Mouse (Mus musculus) MEL (cell line): ENCODE measurements around the gene Spata32. TPM values are rescaled to one million over a fixed set of nuclear protein-coding genes. Genes with fewer than 3 reads are reported as not detected.

Source experiments
- DNase-seq: peaks from one replicate; pipeline ENCODE4 v3.0.0; 2011; ENCODE audit warnings: low read depth, low spot score
- H3K27ac ChIP-seq: 2 replicates; pipeline ENCODE4 v1.5.1; 2012; ENCODE audit warnings: low read depth, mild to moderate bottlenecking, control low read depth, low read length, moderate library complexity; ENCODE audit not compliant: control insufficient read depth
- H3K27me3 ChIP-seq, 2 experiments: fragments of 150-350 bp in 1 of 2; sonication (generic) in 1 of 2; 2 replicates each; pipeline ENCODE4 v1.6.1; 2012; ENCODE audit warnings: low read length in 2 of 2, mild to moderate bottlenecking in 2 of 2, improper control_type of control experiment in 1 of 2, moderate library complexity in 1 of 2; ENCODE audit not compliant: insufficient read depth in 2 of 2, control insufficient read depth in 1 of 2
- H3K36me3 ChIP-seq, 2 experiments: 2 replicates each; pipeline ENCODE4 v1.6.1; 2012 to 2014; ENCODE audit warnings: low read length in 2 of 2, improper control_type of control experiment in 1 of 2, inconsistent platforms in 1 of 2, mild to moderate bottlenecking in 1 of 2; ENCODE audit not compliant: insufficient read depth in 2 of 2, control insufficient read depth in 1 of 2
- H3K4me1 ChIP-seq, 2 experiments: fragments of 150-350 bp in 1 of 2; sonication (generic) in 1 of 2; 2 replicates each; pipeline ENCODE4 v1.6.1; 2012; ENCODE audit warnings: low read length in 2 of 2, improper control_type of control experiment in 1 of 2, mild to moderate bottlenecking in 1 of 2; ENCODE audit not compliant: insufficient read depth in 2 of 2, control insufficient read depth in 1 of 2
- H3K4me3 ChIP-seq, 2 experiments: fragments of 150-350 bp in 1 of 2; sonication (generic) in 1 of 2; 2 replicates each; pipeline ENCODE4 v1.5.1; 2012; ENCODE audit warnings: low read depth in 2 of 2, low read length in 2 of 2, mild to moderate bottlenecking in 2 of 2, moderate library complexity in 2 of 2, control low read depth in 1 of 2, improper control_type of control experiment in 1 of 2; ENCODE audit not compliant: control insufficient read depth in 1 of 2, insufficient read depth in 1 of 2
- H3K79me2 ChIP-seq: 2 replicates; pipeline ENCODE4 v1.6.1; 2012; ENCODE audit warnings: mild to moderate bottlenecking, low read length, moderate library complexity; ENCODE audit not compliant: control insufficient read depth, poor library complexity, insufficient read depth
- H3K9ac ChIP-seq: 2 replicates; pipeline ENCODE4 v1.6.1; 2012; ENCODE audit warnings: low read depth, mild to moderate bottlenecking, control low read depth, low read length, moderate library complexity; ENCODE audit not compliant: control insufficient read depth, poor library complexity, severe bottlenecking
- H3K9me3 ChIP-seq: fragments of 150-350 bp; sonication (generic); replicated peaks from 2 replicates; pipeline ENCODE4 v1.6.1; 2012; ENCODE audit warnings: mild to moderate bottlenecking, low read length, improper control_type of control experiment, moderate library complexity; ENCODE audit not compliant: insufficient read depth
- CHD1 ChIP-seq: IDR thresholded peaks from 2 replicates; pipeline ENCODE4 v1.6.1; 2012; ENCODE audit warnings: low read depth, mild to moderate bottlenecking, inconsistent platforms, low read length, improper control_type of control experiment
- CHD2 ChIP-seq: IDR thresholded peaks from 2 replicates; pipeline ENCODE4 v1.6.1; 2011; ENCODE audit warnings: low read length, improper control_type of control experiment
- CTCF ChIP-seq, 3 experiments: IDR thresholded peaks in 2 of 3; conservative IDR thresholded peaks in 1 of 3; 2 replicates each; pipeline ENCODE4 v1.5.1; 2011 to 2012; ENCODE audit warnings: low read length in 3 of 3, low read depth in 2 of 3, mild to moderate bottlenecking in 2 of 3, improper control_type of control experiment in 1 of 3, inconsistent platforms in 1 of 3, mixed read lengths in 1 of 3, moderate library complexity in 1 of 3; ENCODE audit not compliant: control insufficient read depth in 1 of 3, insufficient read depth in 1 of 3, poor library complexity in 1 of 3, severe bottlenecking in 1 of 3
- E2F4 ChIP-seq: IDR thresholded peaks from 2 replicates; pipeline ENCODE4 v1.6.1; 2011; ENCODE audit warnings: low read depth, low read length, improper control_type of control experiment, borderline replicate concordance
- ELF1 ChIP-seq: IDR thresholded peaks from 2 replicates; pipeline ENCODE4 v1.6.1; 2014; ENCODE audit warnings: low read depth, mild to moderate bottlenecking, inconsistent platforms, low read length, improper control_type of control experiment, moderate library complexity
- EP300 ChIP-seq, 2 experiments: IDR thresholded peaks; 2 replicates each; pipeline ENCODE4 v1.6.1; 2011; ENCODE audit warnings: improper control_type of control experiment in 2 of 2, low read length in 2 of 2, low read depth in 1 of 2, mild to moderate bottlenecking in 1 of 2
- ETS1 ChIP-seq: IDR thresholded peaks from 2 replicates; pipeline ENCODE4 v1.6.1; 2012; ENCODE audit warnings: low read depth, mild to moderate bottlenecking, inconsistent platforms, low read length, improper control_type of control experiment, moderate library complexity
- GATA1 ChIP-seq: IDR thresholded peaks from 2 replicates; pipeline ENCODE4 v1.6.1; 2011; ENCODE audit warnings: low read depth, low read length, improper control_type of control experiment
- JUND ChIP-seq: IDR thresholded peaks from 2 replicates; pipeline ENCODE4 v1.6.1; 2011; ENCODE audit warnings: low read depth, mild to moderate bottlenecking, improper control_type of control experiment, low read length
- MAFK ChIP-seq: IDR thresholded peaks from 2 replicates; pipeline ENCODE4 v1.6.1; 2011; ENCODE audit warnings: low read depth, mild to moderate bottlenecking, low read length, improper control_type of control experiment, borderline replicate concordance
- MXI1 ChIP-seq: IDR thresholded peaks from 2 replicates; pipeline ENCODE4 v1.6.1; 2011; ENCODE audit warnings: mild to moderate bottlenecking, low read depth, low read length, improper control_type of control experiment
- MYB ChIP-seq: IDR thresholded peaks from 2 replicates; pipeline ENCODE4 v1.6.1; 2011; ENCODE audit warnings: mild to moderate bottlenecking, low read depth, low read length, improper control_type of control experiment
- MYC ChIP-seq: IDR thresholded peaks from 2 replicates; pipeline ENCODE4 v1.6.1; 2011; ENCODE audit warnings: low read depth, mild to moderate bottlenecking, low read length, improper control_type of control experiment, moderate library complexity
- NELFE ChIP-seq: IDR thresholded peaks from 2 replicates; pipeline ENCODE4 v1.6.1; 2011; ENCODE audit warnings: low read depth, low read length, improper control_type of control experiment
- NRF1 ChIP-seq: IDR thresholded peaks from 2 replicates; pipeline ENCODE4 v1.6.1; 2014; ENCODE audit warnings: low read depth, mild to moderate bottlenecking, inconsistent platforms, low read length, improper control_type of control experiment, moderate library complexity; ENCODE audit not compliant: poor library complexity, insufficient read depth, severe bottlenecking
- POLR2A ChIP-seq, 2 experiments: IDR thresholded peaks; 2 replicates each; pipeline ENCODE4 v1.6.1; 2011 to 2012; ENCODE audit warnings: low read length in 2 of 2, mild to moderate bottlenecking in 2 of 2, control low read depth in 1 of 2, improper control_type of control experiment in 1 of 2, low read depth in 1 of 2, moderate library complexity in 1 of 2; ENCODE audit not compliant: control insufficient read depth in 1 of 2, insufficient read depth in 1 of 2, poor library complexity in 1 of 2
- SIN3A ChIP-seq: IDR thresholded peaks from 2 replicates; pipeline ENCODE4 v1.6.1; 2012; ENCODE audit warnings: low read length, improper control_type of control experiment, inconsistent platforms
- TAL1 ChIP-seq: IDR thresholded peaks from 2 replicates; pipeline ENCODE4 v1.6.1; 2012; ENCODE audit warnings: mild to moderate bottlenecking, inconsistent platforms, low read length, moderate library complexity, mixed read lengths
- TBP ChIP-seq: IDR thresholded peaks from 2 replicates; pipeline ENCODE4 v1.8.0; 2011; ENCODE audit warnings: low read depth, low read length, improper control_type of control experiment
- UBTF ChIP-seq: IDR thresholded peaks from 2 replicates; pipeline ENCODE4 v1.6.1; 2012; ENCODE audit warnings: low read depth, mild to moderate bottlenecking, inconsistent platforms, low read length, improper control_type of control experiment, moderate library complexity, borderline replicate concordance; ENCODE audit not compliant: insufficient read depth
- USF1 ChIP-seq: IDR thresholded peaks from 2 replicates; pipeline ENCODE4 v1.6.1; 2014; ENCODE audit warnings: low read depth, mild to moderate bottlenecking, inconsistent platforms, low read length, improper control_type of control experiment, moderate library complexity
- ZMIZ1 ChIP-seq: IDR thresholded peaks from 2 replicates; pipeline ENCODE4 v1.6.1; 2012; ENCODE audit warnings: low read depth, mild to moderate bottlenecking, inconsistent platforms, low read length, improper control_type of control experiment, moderate library complexity
- polyA plus RNA-seq, 2 experiments: library from polyadenylated mRNA; stranded (reverse) in 1 of 2; unstranded in 1 of 2; fragments of >175 nt in 1 of 2; fragments of >200 nt in 1 of 2; gene quantifications; 2 replicates each; pipeline versions ENCODE4 v1.2.1 to v1.2.4; 2012; ENCODE audit warnings: low replicate concordance in 2 of 2, low read depth in 1 of 2; ENCODE audit not compliant: insufficient read length in 2 of 2, insufficient read depth in 1 of 2, missing spikeins in 1 of 2
- total RNA-seq: library from RNA; depleted of rRNA; stranded (reverse); fragments of 300-350 nt; gene quantifications from 2 replicates; pipeline ENCODE4 v1.2.3, GENCODE M21; 2012

The Spata32 gene
- total and polyA plus RNA-seq, 3 experiments, result not detected

DNA sequence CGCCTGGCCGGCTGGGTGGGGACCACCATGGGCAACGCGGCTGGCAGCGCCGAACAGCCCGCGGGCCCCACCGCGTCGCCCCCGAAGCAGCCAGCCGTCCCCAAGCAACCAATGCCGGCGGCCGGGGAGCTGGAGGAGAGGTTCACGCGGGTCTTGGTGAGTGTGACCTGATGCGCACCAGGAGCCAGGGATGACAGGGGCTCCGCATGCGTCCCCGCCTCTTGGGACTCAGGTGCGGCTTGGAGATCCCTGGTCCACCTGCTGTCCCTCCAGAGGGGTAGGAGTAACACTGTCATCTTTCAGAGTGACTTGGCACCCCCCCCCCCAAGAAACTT is 47.0 kb downstream of the Spata32 start:
- Histone ChIP-seq H3K4me3 (peak overlapping the region; percentile 45 to 50; a peak in 3 of 4 replicates), H3K27me3 (peaks cover 3 to 12% of the 10 kb centered on the region in 2 experiments; a peak in 3 of 4 replicates), H3K27ac (no peak overlapping the region), H3K9me3 (no peaks in the 10 kb centered on the region), H3K36me3 (peaks cover 0 to 16% of the 10 kb centered on the region in 2 experiments; a peak in 2 of 4 replicates), H3K9ac (peak overlapping the region; percentile 59)
- TF ChIP-seq CHD1 (no peak), SIN3A (no peak), UBTF (no peak), TBP (no peak), ZMIZ1 (no peak), JUND (no peak), E2F4 (no peak), MYB (no peak), NRF1 (no peak), ELF1 (no peak), MYC (no peak), CTCF (IDR thresholded peaks at IDR 0.05 in 2 of 3, conservative IDR thresholded peaks at IDR 0.05 in 1 of 3; ENCODE audit: control insufficient read depth in 1 of 3, insufficient read depth in 1 of 3, low read depth in 2 of 3, low read length in 3 of 3, poor library complexity in 1 of 3, severe bottlenecking in 1 of 3) (no peak), MXI1 (no peak), MAFK (no peak), EP300 (IDR thresholded peaks at IDR 0.05; ENCODE audit: low read depth in 1 of 2, low read length in 2 of 2) (no peak), ETS1 (no peak), CHD2 (no peak), USF1 (no peak), TAL1 (no peak), POLR2A (IDR thresholded peaks at IDR 0.05; ENCODE audit: control insufficient read depth in 1 of 2, insufficient read depth in 1 of 2, low read depth in 1 of 2, low read length in 2 of 2, poor library complexity in 1 of 2) (no peak)
- TF ChIP-seq, all 39 proteins: peak for 0
- peaks cover 7 to 27% of the 10 kb centered on the region in 2 experiments; a peak in 3 of 4 replicates for H3K4me1 ChIP-seq
- H3K79me2 ChIP-seq, result no peaks in the 10 kb centered on the region; the same call in 1 of the 2 replicates
- DNase-seq, result no peak

DNA sequence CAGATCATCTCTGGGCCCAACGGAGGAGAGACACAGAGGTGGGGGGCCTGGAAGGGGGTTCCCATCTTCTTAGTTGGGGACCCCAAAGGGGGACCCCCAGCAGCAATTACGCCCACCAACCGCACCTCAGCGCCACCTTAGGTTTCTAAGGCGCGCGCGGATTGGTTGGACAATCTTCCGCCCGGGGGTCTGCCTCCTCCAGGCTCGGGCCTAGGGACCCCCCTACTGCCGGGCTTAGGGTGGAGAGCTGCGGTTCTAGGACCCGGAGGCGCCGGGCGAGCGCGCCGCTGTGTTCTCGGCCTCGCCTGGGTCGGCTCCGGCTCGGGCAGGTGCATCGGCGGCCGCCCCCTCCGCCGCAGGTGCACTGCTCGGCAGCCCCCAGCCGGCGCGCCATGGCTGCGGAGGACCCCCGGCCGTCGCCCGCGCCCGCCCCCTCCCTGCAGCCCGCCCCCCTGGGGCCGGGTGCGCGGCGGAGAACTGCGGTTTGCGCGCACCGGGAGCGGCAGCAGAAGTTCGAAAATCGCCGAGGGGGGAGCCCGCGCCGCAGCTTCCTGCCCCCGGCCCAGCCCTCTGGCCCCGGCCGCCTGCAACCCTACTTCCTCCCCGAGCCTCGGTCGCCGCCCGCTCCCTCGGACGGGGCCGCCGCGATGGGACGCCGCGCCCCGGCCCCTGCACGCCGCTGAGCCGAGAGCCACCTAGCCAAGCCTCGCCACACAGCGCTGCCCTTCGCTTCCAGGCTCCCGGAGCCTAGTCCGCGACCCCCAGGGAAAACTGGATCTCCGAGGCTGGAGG is 47.5 kb downstream of the Spata32 start, which contains the start of gene Fmnl1:
Gene Fmnl1, plus strand, starts transcription at position 614 of the 792 bp plus-strand sequence.
- no peak for DNase-seq
- Histone ChIP-seq H3K36me3 (peaks cover 0 to 14% of the 10 kb centered on the region in 2 experiments; a peak in 2 of 4 replicates), H3K9ac (peak within 1 kb of the TSS; percentile 59), H3K79me2 (no peaks in the 10 kb centered on the region; the same call in 1 of the 2 replicates), H3K4me3 (peak within 1 kb of the TSS; percentile 45 to 50), H3K9me3 (no peaks in the 10 kb centered on the region), H3K27ac (no peak within 1 kb of the TSS), H3K4me1 (peaks cover 7 to 25% of the 10 kb centered on the region in 2 experiments; a peak in 3 of 4 replicates), H3K27me3 (peaks cover 3 to 12% of the 10 kb centered on the region in 2 experiments; a peak in 3 of 4 replicates)
- no peak for TF ChIP-seq MYB
- TF ChIP-seq GATA1, result no peak
- TF ChIP-seq NELFE, result no peak
- peak; percentile 76; the same call in 1 of the 2 replicates for TF ChIP-seq UBTF
- no peak for TF ChIP-seq TAL1
- no peak for TF ChIP-seq TBP
